In genomic region chr7:77305471-77305870, GRCm38 (mm10) we compare ENCODE assay signal across 22 mouse cellular contexts.
A peak's percentile ranks its signal among the peaks of the same experiment; 100 is the strongest.
DNase-seq lines count a peak whose midpoint lies in the region; ATAC-seq and TF ChIP-seq lines count a peak whose summit lies in the region.
"Had no signal": no experiment of that assay in that cellular context is flagged by ENCODE, and none has a peak within 500 bp of the region (broad histone marks: within the 10 kb centered on the region; RNA-seq: fewer than 3 reads in every experiment).

No protein-coding gene starts in this region.

- H3K27me3 ChIP-seq in Patski: no peaks in the 10 kb centered on the region
- H3K27me3 ChIP-seq: CH12.LX had no signal

- CTCF ChIA-PET in Patski (lab: Charles Lee): no interaction called here

- in situ Hi-C loops in Patski (cut with MboI; ENCODE audit: low pct_unique_long_range_greater_than_20kb): no loop called here

- ATAC-seq in Patski: peak; percentile 91
- ATAC-seq: activated CD4-positive, CD25-positive, alpha-beta regulatory T cell, adult 4 months; CD4-positive, CD25-positive, alpha-beta regulatory T cell, adult 4 months had no signal

- DNase-seq in heart, adult 11 months: peak; percentile 27
- no peak for DNase-seq in heart, adult 9 months (ENCODE audit: low spot score in 2 of 2)
- DNase-seq in Muller cell, postnatal 12 days (ENCODE audit: inconsistent ontology term): peak; percentile 9
- DNase-seq in Patski (ENCODE audit: low read depth, low spot score): peak; percentile 35
- DNase-seq in layer of hippocampus, postnatal 14 days (ENCODE audit: low spot score in 2 of 2): no peak
- DNase-seq in adipocyte (ENCODE audit: low spot score): no peak
- DNase-seq: adrenal gland, adult 2 months; adrenal gland, adult 8-10 months; adrenal gland, postnatal 10 days; adrenal gland, postnatal 14 days; adrenal gland, postnatal 25 days; adrenal gland, postnatal 36 days; B cell, adult 2 months; cerebellum, adult 11 months; cerebellum, adult 11-12 months; cerebellum, adult 18-20 months; cerebellum, adult 2 months; cerebellum, adult 8-10 months; cerebellum, adult 9-10 months had no signal

- POLR2A ChIA-PET in Patski (lab: Charles Lee): no interaction called here

- no peak for TF ChIP-seq CTCF in Patski (IDR thresholded peaks at IDR 0.05)

Comparison
In these comparisons a context has a peak if more than half of its experiments do, and no peak if none do; other contexts are left out.
1. DNase-seq: peak in heart, adult 11 months (single experiment), Muller cell, postnatal 12 days (single experiment) and Patski (single experiment); none in heart, adult 9 months (0 of 2), layer of hippocampus, postnatal 14 days (0 of 2) and adipocyte (single experiment).